Mouse (Mus musculus): Measurements from ENCODE around the gene Ddx23. TPM values are rescaled to one million over a fixed set of nuclear protein-coding genes. Genes with fewer than 3 reads are reported as not detected.
A peak's percentile ranks its signal among the peaks of the same experiment; 100 is the strongest.

Gene Ddx23
- polyA plus RNA-seq, 1 experiment from 2014 or later: 27.2 TPM

DNA sequence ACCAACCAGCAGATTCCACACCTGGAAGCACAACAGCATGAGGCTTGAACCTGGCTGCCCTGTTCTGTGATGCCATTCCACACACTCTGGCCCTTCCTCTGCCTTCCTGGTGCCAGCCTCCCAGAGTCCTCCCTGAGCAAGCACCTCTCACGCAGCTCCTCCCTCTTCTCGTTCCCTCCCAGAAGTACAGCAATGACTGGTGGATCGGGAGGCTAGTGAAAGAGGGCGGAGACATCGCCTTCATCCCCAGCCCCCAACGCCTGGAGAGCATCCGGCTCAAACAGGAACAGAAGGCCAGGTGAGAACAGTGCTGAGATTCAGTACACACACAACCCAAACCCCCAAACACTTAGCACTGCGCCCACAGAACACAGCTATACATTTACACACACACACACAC lies 22.5 kb downstream of the Ddx23 start:
- Histone ChIP-seq H3K27ac (ENCODE audit: low read depth) (peak overlapping the region; percentile 18; the same call in 1 of the 2 replicates), H3K4me3 (ENCODE audit: low read depth, low read length) (no peak overlapping the region), H3K27me3 (ENCODE audit: insufficient read depth, low read length) (0 out of 2 replicates have a peak, but pooled peaks cover 10% of the 10 kb centered on the region), H3K4me1 (ENCODE audit: insufficient read depth) (0 out of 2 replicates have a peak, but pooled peaks cover 3% of the 10 kb centered on the region), H3K36me3 (ENCODE audit: insufficient read depth) (peaks cover 51% of the 10 kb centered on the region), H3K4me2 (no peak overlapping the region), H3K9ac (0 out of 2 replicates have a peak overlapping the region, but pooled peaks have one; percentile 6), H3K9me3 (ENCODE audit: low read depth, low read length) (no peaks in the 10 kb centered on the region)
- peak; percentile 42; the same call in 1 of the 2 replicates for ATAC-seq (ENCODE audit: insufficient read depth)
- no peak for TF ChIP-seq CTCF (IDR thresholded peaks at IDR 0.05; ENCODE audit: low read depth)
- 31% methylated on average over 8 of the region's 8 CpGs for WGBS
- peak; percentile 53 for DNase-seq

DNA sequence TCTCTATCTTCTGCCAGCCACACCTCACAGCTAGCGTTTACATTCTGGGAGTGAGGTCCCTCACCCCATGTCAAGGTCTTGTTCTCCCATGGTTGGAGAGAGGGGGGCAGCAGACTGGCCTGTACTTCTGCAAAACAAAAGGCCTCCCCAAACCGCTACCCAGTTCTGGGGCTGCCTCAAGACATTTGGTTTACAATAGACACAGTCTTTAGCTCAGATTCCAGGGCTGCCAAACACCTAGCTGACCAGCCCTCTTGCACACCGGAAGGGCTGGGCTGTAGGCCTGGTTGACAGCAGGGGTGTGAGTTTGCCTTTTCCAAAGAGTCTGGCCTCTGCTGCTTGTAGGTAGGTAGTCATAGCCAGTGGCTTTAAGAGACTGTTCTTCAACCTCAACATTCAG lies 25.5 kb downstream of the Ddx23 start:
- Histone ChIP-seq H3K36me3 (ENCODE audit: insufficient read depth) (peaks cover 24% of the 10 kb centered on the region; the same call in 1 of the 2 replicates), H3K4me2 (no peak overlapping the region), H3K4me3 (ENCODE audit: low read depth, low read length) (no peak overlapping the region), H3K9ac (no peak overlapping the region), H3K27ac (ENCODE audit: low read depth) (no peak overlapping the region), H3K9me3 (ENCODE audit: low read depth, low read length) (no peaks in the 10 kb centered on the region), H3K27me3 (ENCODE audit: insufficient read depth, low read length) (peaks cover 30% of the 10 kb centered on the region), H3K4me1 (ENCODE audit: insufficient read depth) (peaks cover 9% of the 10 kb centered on the region; the same call in 1 of the 2 replicates)
- no peak for ATAC-seq (ENCODE audit: insufficient read depth)
- WGBS: 56% methylated on average over 3 of the region's 3 CpGs
- no peak for DNase-seq
- TF ChIP-seq CTCF (IDR thresholded peaks at IDR 0.05; ENCODE audit: low read depth): no peak

DNA sequence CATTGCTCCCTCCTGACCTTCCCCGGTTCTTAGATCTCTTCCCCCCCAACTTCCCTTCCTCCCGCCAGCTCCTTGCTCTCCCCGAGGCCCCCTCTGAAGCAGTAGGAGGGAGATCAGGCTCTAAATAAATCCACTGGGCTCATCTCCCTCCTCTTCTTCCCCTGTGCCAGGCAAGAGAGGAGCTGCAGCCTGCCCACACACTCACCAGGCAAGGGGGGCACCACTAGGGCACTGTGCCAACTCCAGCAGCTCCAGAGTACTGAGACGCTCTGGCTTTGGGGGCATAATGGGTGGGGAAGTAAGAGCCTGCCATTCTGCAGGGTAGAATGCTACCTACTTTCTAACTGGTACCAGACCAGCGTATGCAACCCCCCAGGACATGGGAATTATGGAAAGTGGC lies 26.2 kb downstream of the Ddx23 start:
- H3K4me3 ChIP-seq (ENCODE audit: low read depth, low read length): no peak overlapping the region
- WGBS: 53% methylated on average over 5 of the region's 5 CpGs
- peaks cover 20% of the 10 kb centered on the region; the same call in 1 of the 2 replicates for H3K36me3 ChIP-seq (ENCODE audit: insufficient read depth)
- ATAC-seq (ENCODE audit: insufficient read depth) (no peak), DNase-seq (no peak)
- H3K4me1 ChIP-seq (ENCODE audit: insufficient read depth): peaks cover 11% of the 10 kb centered on the region
- H3K9me3 ChIP-seq (ENCODE audit: low read depth, low read length): no peaks in the 10 kb centered on the region
- H3K9ac ChIP-seq: no peak overlapping the region
- H3K27ac ChIP-seq (ENCODE audit: low read depth): no peak overlapping the region
- H3K27me3 ChIP-seq (ENCODE audit: insufficient read depth, low read length): peaks cover 30% of the 10 kb centered on the region
- peak overlapping the region; percentile 99 for H3K4me2 ChIP-seq
- no peak for TF ChIP-seq CTCF (IDR thresholded peaks at IDR 0.05; ENCODE audit: low read depth)

DNA sequence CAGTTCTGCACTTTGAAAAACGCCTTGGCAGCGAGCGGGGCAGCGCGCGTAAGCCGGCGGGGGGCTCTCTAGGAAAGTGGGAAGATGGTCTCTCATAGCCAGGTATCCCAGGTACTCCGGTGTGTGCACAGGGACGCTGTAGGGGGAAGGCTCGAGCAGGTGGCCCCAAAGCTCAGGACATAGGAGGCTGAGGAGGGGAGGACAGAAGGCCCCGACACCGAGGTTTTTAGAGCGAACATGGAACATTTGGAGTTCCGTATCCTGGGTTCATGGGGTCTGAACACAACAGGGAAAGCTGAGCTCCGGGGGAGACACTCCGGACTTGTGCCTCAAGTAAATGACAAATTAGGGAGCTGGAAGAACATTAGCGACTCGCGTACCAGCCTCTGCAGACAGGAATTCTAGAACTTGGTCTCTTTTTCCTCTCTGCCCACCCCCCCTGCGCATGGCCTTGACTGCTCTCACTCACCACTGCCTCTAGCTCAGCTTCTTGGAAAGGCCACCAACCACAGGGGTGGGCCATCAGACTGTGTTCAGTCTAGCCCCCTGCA lies 27.3 kb downstream of the Ddx23 start:
- Histone ChIP-seq H3K9me3 (ENCODE audit: low read depth, low read length) (no peaks in the 10 kb centered on the region), H3K9ac (peak overlapping the region; percentile 74), H3K27me3 (ENCODE audit: insufficient read depth, low read length) (peaks cover 30% of the 10 kb centered on the region), H3K36me3 (ENCODE audit: insufficient read depth) (peaks cover 11% of the 10 kb centered on the region; the same call in 1 of the 2 replicates), H3K4me3 (ENCODE audit: low read depth, low read length) (peak overlapping the region; percentile 74), H3K4me1 (ENCODE audit: insufficient read depth) (peaks cover 13% of the 10 kb centered on the region), H3K4me2 (peak overlapping the region; percentile 99), H3K27ac (ENCODE audit: low read depth) (peak overlapping the region; percentile 65; the same call in 1 of the 2 replicates)
- DNase-seq: peak; percentile 26
- no peak for ATAC-seq (ENCODE audit: insufficient read depth)
- 2% methylated on average over 21 of the region's 21 CpGs for WGBS
- no peak; the same call in 1 of the 2 replicates for TF ChIP-seq CTCF (IDR thresholded peaks at IDR 0.05; ENCODE audit: low read depth)

DNA sequence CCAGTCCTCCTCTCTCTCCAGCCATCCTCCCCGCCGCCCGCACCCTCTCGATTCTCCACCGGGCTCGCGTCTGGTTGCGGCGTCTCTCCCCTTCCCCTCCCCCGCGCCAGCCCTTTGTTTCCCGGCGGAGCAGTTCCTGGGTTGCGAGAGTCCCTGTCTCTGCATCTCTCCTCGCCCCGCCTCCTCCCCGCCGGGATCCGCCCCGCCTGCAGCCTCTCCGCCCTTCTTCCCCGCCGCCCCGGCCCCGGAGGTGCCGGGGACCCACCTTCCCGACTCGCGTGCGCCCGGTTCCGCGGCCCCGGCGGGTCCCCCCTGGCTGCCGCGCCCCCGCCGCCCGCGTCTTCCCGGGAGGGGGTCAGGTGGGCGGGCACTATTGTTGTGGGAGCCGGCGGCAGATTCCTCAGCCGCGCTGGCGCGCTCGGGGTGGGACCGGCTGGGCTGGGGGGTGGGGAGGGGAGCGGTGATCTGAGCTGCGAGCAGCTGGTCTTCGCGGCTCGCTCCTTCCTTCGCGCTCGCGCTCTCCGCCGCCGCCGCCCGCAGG lies 28.1 kb downstream of the Ddx23 start:
- Histone ChIP-seq H3K27me3 (ENCODE audit: insufficient read depth, low read length) (peaks cover 34% of the 10 kb centered on the region), H3K4me2 (peak overlapping the region; percentile 99), H3K4me1 (ENCODE audit: insufficient read depth) (peaks cover 13% of the 10 kb centered on the region), H3K4me3 (ENCODE audit: low read depth, low read length) (peak overlapping the region; percentile 74), H3K9ac (peak overlapping the region; percentile 74), H3K27ac (ENCODE audit: low read depth) (peak overlapping the region; percentile 65; the same call in 1 of the 2 replicates), H3K9me3 (ENCODE audit: low read depth, low read length) (no peaks in the 10 kb centered on the region), H3K36me3 (ENCODE audit: insufficient read depth) (0 out of 2 replicates have a peak, but pooled peaks cover 3% of the 10 kb centered on the region)
- WGBS: 2% methylated on average over 59 of the region's 65 CpGs
- no peak for TF ChIP-seq CTCF (IDR thresholded peaks at IDR 0.05; ENCODE audit: low read depth)
- ATAC-seq (ENCODE audit: insufficient read depth) (peak; percentile 66), DNase-seq (peak; percentile 82)

DNA sequence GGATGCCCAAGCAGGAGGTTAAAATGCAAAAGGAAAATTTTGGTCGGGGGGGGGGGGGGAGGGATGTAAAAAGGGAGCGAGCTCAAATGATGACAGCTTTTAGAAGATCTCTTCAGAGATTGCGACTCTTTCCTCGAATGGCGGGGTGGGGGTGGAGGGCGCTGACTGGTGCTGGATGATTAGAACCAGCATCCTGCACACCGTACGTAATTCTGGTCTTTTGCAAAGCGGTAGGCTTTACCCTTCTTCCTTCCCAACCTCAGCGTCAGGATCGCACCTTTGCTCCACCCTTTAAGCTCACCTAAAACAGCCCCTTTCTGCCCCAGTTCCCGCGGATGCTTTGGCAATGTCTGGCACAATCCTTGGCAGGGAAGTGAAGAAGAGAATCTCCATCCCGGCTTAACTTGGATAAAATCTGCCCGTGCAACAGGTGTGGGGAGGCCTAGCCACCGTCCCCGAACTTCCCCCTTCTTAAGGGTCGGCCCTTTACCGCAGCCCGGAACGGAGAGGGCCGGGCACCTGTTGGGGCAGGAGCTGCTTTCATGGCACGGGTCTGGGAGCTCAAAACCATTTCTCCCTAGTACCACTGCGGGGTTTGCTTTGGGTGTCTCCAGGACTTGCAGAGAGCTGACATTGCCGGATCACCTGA lies 28.7 kb downstream of the Ddx23 start:
- no peak for TF ChIP-seq CTCF (IDR thresholded peaks at IDR 0.05; ENCODE audit: low read depth)
- no peaks in the 10 kb centered on the region for H3K9me3 ChIP-seq (ENCODE audit: low read depth, low read length)
- H3K36me3 ChIP-seq (ENCODE audit: insufficient read depth): no peaks in the 10 kb centered on the region
- peaks cover 34% of the 10 kb centered on the region for H3K27me3 ChIP-seq (ENCODE audit: insufficient read depth, low read length)
- H3K4me2 ChIP-seq: peak overlapping the region; percentile 99
- ATAC-seq (ENCODE audit: insufficient read depth): no peak
- H3K9ac ChIP-seq: peak overlapping the region; percentile 74
- H3K4me1 ChIP-seq (ENCODE audit: insufficient read depth): peaks cover 17% of the 10 kb centered on the region
- 1% methylated on average over 23 of the region's 25 CpGs for WGBS
- no peak for DNase-seq
- H3K4me3 ChIP-seq (ENCODE audit: low read depth, low read length): peak overlapping the region; percentile 74
- H3K27ac ChIP-seq (ENCODE audit: low read depth): peak overlapping the region; percentile 65; the same call in 1 of the 2 replicates

DNA sequence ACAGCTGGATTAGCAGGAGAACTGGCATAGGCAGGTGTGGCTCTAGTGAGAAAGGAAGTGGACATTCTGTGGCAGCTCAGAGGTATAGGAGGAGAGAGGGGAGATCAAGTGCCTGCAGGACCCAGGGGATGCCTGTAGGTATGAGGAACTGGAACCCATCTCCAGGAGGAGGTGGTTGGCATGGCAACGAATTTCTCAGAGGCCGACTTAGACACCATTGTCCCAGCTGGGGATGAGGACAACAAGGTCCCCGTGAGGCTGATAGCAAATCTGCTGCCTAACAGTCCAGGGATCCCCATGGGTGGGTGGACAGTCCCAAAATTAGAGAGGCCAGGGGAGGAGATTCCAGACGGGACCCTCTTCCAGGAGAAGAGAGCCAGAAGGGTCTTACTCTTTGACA lies 29.8 kb downstream of the Ddx23 start:
- Histone ChIP-seq H3K4me1 (ENCODE audit: insufficient read depth) (peaks cover 27% of the 10 kb centered on the region), H3K4me3 (ENCODE audit: low read depth, low read length) (peak overlapping the region; percentile 74), H3K36me3 (ENCODE audit: insufficient read depth) (no peaks in the 10 kb centered on the region), H3K9me3 (ENCODE audit: low read depth, low read length) (no peaks in the 10 kb centered on the region), H3K9ac (peak overlapping the region; percentile 58), H3K27me3 (ENCODE audit: insufficient read depth, low read length) (peaks cover 34% of the 10 kb centered on the region), H3K4me2 (peak overlapping the region; percentile 99), H3K27ac (ENCODE audit: low read depth) (no peak overlapping the region)
- no peak for ATAC-seq (ENCODE audit: insufficient read depth)
- DNase-seq: no peak
- 5% methylated on average over 4 of the region's 4 CpGs for WGBS
- no peak for TF ChIP-seq CTCF (IDR thresholded peaks at IDR 0.05; ENCODE audit: low read depth)
